Mouse (Mus musculus): Measurements from ENCODE around the gene Isca2. TPM values are rescaled to one million over a fixed set of nuclear protein-coding genes. Genes with fewer than 3 reads are reported as not detected.

Gene Isca2
- polyA plus RNA-seq, 1 experiment from 2014 or later: 137 TPM

DNA sequence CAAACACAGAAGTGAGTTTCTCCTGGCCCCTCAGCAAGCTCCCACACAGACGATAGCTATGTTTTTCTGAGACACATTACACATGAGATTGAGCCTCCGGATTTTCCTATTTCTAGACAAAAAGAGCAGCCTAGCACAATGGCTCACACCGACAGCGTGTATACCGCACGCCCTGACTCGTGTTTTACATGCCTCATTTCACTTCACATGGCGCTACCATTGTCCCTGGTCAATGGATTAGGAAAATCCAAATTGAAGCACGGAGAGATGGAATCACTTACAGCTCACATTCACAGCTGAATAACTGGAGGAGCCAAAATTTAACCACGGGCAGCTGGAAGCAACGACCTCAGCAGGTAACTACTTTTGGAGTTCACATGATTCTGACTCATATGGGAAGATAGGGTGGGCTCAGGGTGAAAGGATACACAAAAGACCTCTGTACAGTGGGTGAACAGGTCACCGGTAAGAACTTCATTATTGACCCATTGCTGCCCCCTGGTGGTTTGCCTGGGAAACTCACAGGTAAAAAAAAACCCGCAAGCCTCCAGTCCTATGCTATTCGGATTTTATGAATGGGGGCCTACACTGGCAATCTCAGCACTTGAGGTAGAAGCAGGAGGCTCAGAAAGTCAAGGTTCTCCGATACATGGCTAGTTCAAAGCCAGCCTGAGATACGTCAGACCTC is 17.9 kb upstream of the Isca2 start:
- Histone ChIP-seq H3K27ac (replicated peaks) (no peak overlapping the region), H3K9me3 (replicated peaks) (no peaks in the 10 kb centered on the region), H3K9ac (no peak overlapping the region), H3K27me3 (no peaks in the 10 kb centered on the region), H3K4me1 (no peaks in the 10 kb centered on the region), H3K4me2 (replicated peaks) (no peak overlapping the region), H3K36me3 (peaks cover 39% of the 10 kb centered on the region), H3K4me3 (replicated peaks) (no peak overlapping the region)
- no peak for ATAC-seq (ENCODE audit: insufficient number of reproducible peaks, low FRiP score, low TSS enrichment, low read depth)
- 61% methylated on average over 16 of the region's 16 CpGs for WGBS

- H3K4me3 ChIP-seq (replicated peaks): no peak overlapping the region
- no peak for ATAC-seq (ENCODE audit: insufficient number of reproducible peaks, low FRiP score, low TSS enrichment, low read depth)
- H3K9ac ChIP-seq: no peak overlapping the region
- no peaks in the 10 kb centered on the region for H3K27me3 ChIP-seq
- H3K4me1 ChIP-seq: no peaks in the 10 kb centered on the region
- H3K4me2 ChIP-seq (replicated peaks): no peak overlapping the region
- 90% methylated on average over 10 of the region's 10 CpGs for WGBS
- peaks cover 48% of the 10 kb centered on the region for H3K36me3 ChIP-seq
- H3K9me3 ChIP-seq (replicated peaks): no peaks in the 10 kb centered on the region
- no peak overlapping the region for H3K27ac ChIP-seq (replicated peaks)
Observed at GRCm38 (mm10) chr12:84756016-84756415, 17.0 kb upstream of the Isca2 start.

GRCm38 (mm10) chr12:84759063-84759462 is 14.0 kb upstream of the Isca2 start:
- H3K27ac ChIP-seq (replicated peaks): no peak overlapping the region
- ATAC-seq (ENCODE audit: insufficient number of reproducible peaks, low FRiP score, low TSS enrichment, low read depth): no peak
- no peak overlapping the region for H3K4me3 ChIP-seq (replicated peaks)
- H3K27me3 ChIP-seq: no peaks in the 10 kb centered on the region
- no peaks in the 10 kb centered on the region for H3K4me1 ChIP-seq
- no peak overlapping the region for H3K4me2 ChIP-seq (replicated peaks)
- H3K9ac ChIP-seq: no peak overlapping the region
- H3K36me3 ChIP-seq: peaks cover 59% of the 10 kb centered on the region
- 82% methylated on average over 2 of the region's 2 CpGs for WGBS
- no peaks in the 10 kb centered on the region for H3K9me3 ChIP-seq (replicated peaks)

DNA sequence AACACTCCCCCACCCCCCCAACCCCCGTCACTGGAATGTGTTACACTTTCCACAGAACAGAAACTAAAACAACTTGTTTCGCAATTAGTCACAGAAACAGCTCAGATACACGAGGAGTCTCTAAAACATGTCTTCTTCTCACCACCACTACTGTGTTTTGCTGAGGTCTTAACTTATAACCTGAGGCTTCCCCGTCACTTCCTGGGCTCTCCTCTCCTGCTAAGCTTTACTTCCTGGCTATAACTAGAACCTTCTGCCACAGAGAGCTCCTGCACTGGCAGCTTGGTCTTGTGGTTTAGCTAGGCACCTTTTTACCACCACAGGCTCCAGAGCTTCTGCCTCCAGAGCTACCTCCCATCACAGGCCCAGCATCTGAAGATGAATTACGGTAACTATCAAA is 10.5 kb upstream of the Isca2 start:
- no peak for ATAC-seq (ENCODE audit: insufficient number of reproducible peaks, low FRiP score, low TSS enrichment, low read depth)
- 71% methylated on average over 5 of the region's 5 CpGs for WGBS
- peaks cover 55% of the 10 kb centered on the region for H3K36me3 ChIP-seq

GRCm38 (mm10) chr12:84763577-84764218 is 9.4 kb upstream of the Isca2 start:
- Histone ChIP-seq H3K9me3 (replicated peaks) (no peaks in the 10 kb centered on the region), H3K9ac (no peak overlapping the region), H3K36me3 (peaks cover 44% of the 10 kb centered on the region), H3K27me3 (no peaks in the 10 kb centered on the region), H3K4me2 (replicated peaks) (no peak overlapping the region), H3K27ac (replicated peaks) (no peak overlapping the region), H3K4me3 (replicated peaks) (no peak overlapping the region), H3K4me1 (0 out of 2 replicates have a peak, but pooled peaks cover 5% of the 10 kb centered on the region)
- 88% methylated on average over 13 of the region's 13 CpGs for WGBS
- ATAC-seq (ENCODE audit: insufficient number of reproducible peaks, low FRiP score, low TSS enrichment, low read depth): no peak

More for the DNA sequence above, 10.5 kb upstream of the Isca2 start:
- Histone ChIP-seq H3K27me3 (no peaks in the 10 kb centered on the region), H3K4me1 (0 out of 2 replicates have a peak, but pooled peaks cover 5% of the 10 kb centered on the region), H3K4me3 (replicated peaks) (no peak overlapping the region), H3K4me2 (replicated peaks) (no peak overlapping the region), H3K9ac (no peak overlapping the region), H3K27ac (replicated peaks) (0 out of 2 replicates have a peak overlapping the region, but pooled peaks have one; percentile 17), H3K9me3 (replicated peaks) (no peaks in the 10 kb centered on the region)

GRCm38 (mm10) chr12:84764756-84765155 is 8.3 kb upstream of the Isca2 start:
- Histone ChIP-seq H3K4me3 (replicated peaks) (no peak overlapping the region), H3K27ac (replicated peaks) (no peak overlapping the region), H3K9me3 (replicated peaks) (no peaks in the 10 kb centered on the region), H3K27me3 (no peaks in the 10 kb centered on the region), H3K4me1 (0 out of 2 replicates have a peak, but pooled peaks cover 5% of the 10 kb centered on the region), H3K4me2 (replicated peaks) (no peak overlapping the region), H3K36me3 (peaks cover 34% of the 10 kb centered on the region), H3K9ac (no peak overlapping the region)
- 87% methylated on average over 7 of the region's 7 CpGs for WGBS
- ATAC-seq (ENCODE audit: insufficient number of reproducible peaks, low FRiP score, low TSS enrichment, low read depth): no peak

DNA sequence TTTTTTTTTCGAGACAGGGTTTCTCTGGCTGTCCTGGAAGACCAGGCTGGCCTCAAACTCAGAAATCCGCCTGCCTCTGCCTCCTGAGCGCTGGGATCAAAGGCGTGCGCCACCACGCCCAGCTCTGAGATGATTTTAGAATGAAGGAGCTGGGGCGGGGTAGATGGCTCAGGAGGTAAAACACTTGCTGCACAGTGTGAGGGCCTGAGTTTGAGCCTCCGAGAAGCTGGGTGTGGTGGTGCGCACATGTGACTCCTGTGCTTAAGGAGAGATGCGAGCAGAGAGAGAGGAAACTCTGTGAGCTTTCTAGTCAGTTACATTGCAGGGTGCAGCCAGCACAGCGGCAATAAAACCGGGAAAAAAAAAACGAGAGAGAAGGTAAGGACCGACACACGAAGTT is 7.5 kb upstream of the Isca2 start:
- peaks cover 27% of the 10 kb centered on the region for H3K36me3 ChIP-seq

GRCm38 (mm10) chr12:84766113-84766735 is 6.8 kb upstream of the Isca2 start:
- ATAC-seq (ENCODE audit: insufficient number of reproducible peaks, low FRiP score, low TSS enrichment, low read depth): no peak
- peaks cover 20% of the 10 kb centered on the region for H3K36me3 ChIP-seq
- H3K4me2 ChIP-seq (replicated peaks): no peak overlapping the region
- 70% methylated on average over 5 of the region's 5 CpGs for WGBS
- no peak overlapping the region for H3K9ac ChIP-seq
- no peaks in the 10 kb centered on the region for H3K9me3 ChIP-seq (replicated peaks)
- H3K4me1 ChIP-seq: peaks cover 13% of the 10 kb centered on the region; the same call in 1 of the 2 replicates
- H3K27me3 ChIP-seq: no peaks in the 10 kb centered on the region
- H3K4me3 ChIP-seq (replicated peaks): no peak overlapping the region
- H3K27ac ChIP-seq (replicated peaks): no peak overlapping the region

More for the DNA sequence above, 7.5 kb upstream of the Isca2 start:
- 89% methylated on average over 15 of the region's 15 CpGs for WGBS
- H3K9ac ChIP-seq: no peak overlapping the region
- no peak overlapping the region for H3K4me2 ChIP-seq (replicated peaks)
- no peak for ATAC-seq (ENCODE audit: insufficient number of reproducible peaks, low FRiP score, low TSS enrichment, low read depth)
- H3K27me3 ChIP-seq: no peaks in the 10 kb centered on the region
- no peak overlapping the region for H3K27ac ChIP-seq (replicated peaks)
- 0 out of 2 replicates have a peak, but pooled peaks cover 9% of the 10 kb centered on the region for H3K4me1 ChIP-seq
- no peak overlapping the region for H3K4me3 ChIP-seq (replicated peaks)
- H3K9me3 ChIP-seq (replicated peaks): no peaks in the 10 kb centered on the region

GRCm38 (mm10) chr12:84767510-84767909 is 5.5 kb upstream of the Isca2 start:
- peaks cover 20% of the 10 kb centered on the region for H3K4me1 ChIP-seq
- no peak overlapping the region for H3K9ac ChIP-seq
- no peak overlapping the region for H3K4me3 ChIP-seq (replicated peaks)
- no peaks in the 10 kb centered on the region for H3K27me3 ChIP-seq
- WGBS: 81% methylated on average over 6 of the region's 6 CpGs
- H3K27ac ChIP-seq (replicated peaks): no peak overlapping the region
- no peak overlapping the region for H3K4me2 ChIP-seq (replicated peaks)
- no peak for ATAC-seq (ENCODE audit: insufficient number of reproducible peaks, low FRiP score, low TSS enrichment, low read depth)
- peaks cover 19% of the 10 kb centered on the region for H3K36me3 ChIP-seq
- H3K9me3 ChIP-seq (replicated peaks): no peaks in the 10 kb centered on the region

GRCm38 (mm10) chr12:84769624-84770023 is 3.4 kb upstream of the Isca2 start:
- Histone ChIP-seq H3K27me3 (no peaks in the 10 kb centered on the region), H3K9ac (no peak overlapping the region), H3K4me1 (peaks cover 30% of the 10 kb centered on the region), H3K9me3 (replicated peaks) (no peaks in the 10 kb centered on the region), H3K27ac (replicated peaks) (no peak overlapping the region), H3K4me2 (replicated peaks) (no peak overlapping the region), H3K4me3 (replicated peaks) (no peak overlapping the region), H3K36me3 (peaks cover 6% of the 10 kb centered on the region; the same call in 1 of the 2 replicates)
- WGBS: 83% methylated on average over 7 of the region's 7 CpGs
- ATAC-seq (ENCODE audit: insufficient number of reproducible peaks, low FRiP score, low TSS enrichment, low read depth): no peak

GRCm38 (mm10) chr12:84771981-84772520 is 1.0 kb upstream of the Isca2 start:
- Histone ChIP-seq H3K4me1 (peaks cover 26% of the 10 kb centered on the region), H3K4me2 (replicated peaks) (peak overlapping the region; percentile 85), H3K27me3 (no peaks in the 10 kb centered on the region), H3K27ac (replicated peaks) (peak overlapping the region; percentile 95), H3K4me3 (replicated peaks) (peak overlapping the region; percentile 79), H3K9me3 (replicated peaks) (no peaks in the 10 kb centered on the region), H3K9ac (peak overlapping the region; percentile 75), H3K36me3 (no peaks in the 10 kb centered on the region; the same call in 1 of the 2 replicates)
- ATAC-seq (ENCODE audit: insufficient number of reproducible peaks, low FRiP score, low TSS enrichment, low read depth): no peak
- 2% methylated on average over 10 of the region's 10 CpGs for WGBS
